Mouse (Mus musculus): ENCODE results near the gene Vps4a.

Gene Vps4a

GRCm38 (mm10) chr8:107048061-107048941 lies 17.3 kb downstream of the Vps4a start, which contains the start of gene Pdf:
Gene Pdf, minus strand, starts transcription at chr8:107048614.
- peak; percentile 78 for DNase-seq (ENCODE audit: low spot score)

- no peak for DNase-seq (ENCODE audit: low spot score)
Measured at GRCm38 (mm10) chr8:107049480-107049879, 18.5 kb downstream of the Vps4a start.

- no peak for DNase-seq (ENCODE audit: low spot score)
Measured at GRCm38 (mm10) chr8:107052046-107052445, 21.0 kb downstream of the Vps4a start.

GRCm38 (mm10) chr8:107056076-107056972 lies 25.3 kb downstream of the Vps4a start, which contains the start of the genes Cog8 and Nip7:
Gene Cog8, minus strand, starts transcription at chr8:107056689.
Gene Nip7, plus strand, starts transcription at chr8:107056877.
- peak; percentile 98 for DNase-seq (ENCODE audit: low spot score)

GRCm38 (mm10) chr8:107056973-107057369 lies 25.9 kb downstream of the Vps4a start:
- no peak for DNase-seq (ENCODE audit: low spot score)

- DNase-seq (ENCODE audit: low spot score): no peak
Measured at GRCm38 (mm10) chr8:107062613-107063012, 31.6 kb downstream of the Vps4a start.

- peak; percentile 43 for DNase-seq (ENCODE audit: low spot score)
Measured at GRCm38 (mm10) chr8:107065511-107066496, 34.8 kb downstream of the Vps4a start, which contains the start of gene Tmed6. Gene Tmed6, minus strand, starts transcription at chr8:107065644.

GRCm38 (mm10) chr8:107073706-107074105 lies 42.7 kb downstream of the Vps4a start:
- DNase-seq (ENCODE audit: low spot score): no peak

GRCm38 (mm10) chr8:107074128-107074527 lies 43.1 kb downstream of the Vps4a start:
- no peak for DNase-seq (ENCODE audit: low spot score)

- no peak for DNase-seq (ENCODE audit: low spot score)
Measured at GRCm38 (mm10) chr8:107076239-107076888, 45.3 kb downstream of the Vps4a start.

- no peak for DNase-seq (ENCODE audit: low spot score)
Measured at GRCm38 (mm10) chr8:107085358-107085757, 54.3 kb downstream of the Vps4a start.

- no peak for DNase-seq (ENCODE audit: low spot score)
Measured at GRCm38 (mm10) chr8:107086018-107086417, 55.0 kb downstream of the Vps4a start.

- DNase-seq (ENCODE audit: low spot score): no peak
Measured at GRCm38 (mm10) chr8:107088526-107089063, 57.6 kb downstream of the Vps4a start.

GRCm38 (mm10) chr8:107090531-107090930 lies 59.5 kb downstream of the Vps4a start:
- DNase-seq (ENCODE audit: low spot score): no peak
